Mouse (Mus musculus): ENCODE results near the gene Cluh. TPM values are rescaled to one million over a fixed set of nuclear protein-coding genes. Genes with fewer than 3 reads are reported as not detected.

Gene Cluh
- total RNA-seq, 1 experiment, result 73.5 TPM

GRCm38 (mm10) chr11:74673561-74673960, 24.3 kb downstream of the Cluh start:
- no peak for DNase-seq (ENCODE audit: low read depth, low spot score)
- in situ Hi-C loops (cut with MboI; ENCODE audit: low sequenced_read_pairs in 2 of 2, unreplicated experiment in 2 of 2), result loop anchor here (10.0 to 25.0 kb wide), 2 partner anchors 814 to 831 kb away; partner anchors contain the start of gene Prpf8 (in 1 of the 2)
- Histone ChIP-seq H3K9ac (ENCODE audit: insufficient read depth, low read depth, low read length, poor library complexity, severe bottlenecking) (no peak overlapping the region), H3K4me1 (ENCODE audit: control insufficient read depth in 2 of 2, insufficient read depth in 2 of 2, low read length in 2 of 2, poor library complexity in 1 of 2) (no peaks in the 10 kb centered on the region), H3K9me3 (ENCODE audit: control insufficient read depth, insufficient read depth, low read depth, low read length) (no peaks in the 10 kb centered on the region), H3K36me3 (ENCODE audit: control insufficient read depth, insufficient read depth, low read length, poor library complexity, severe bottlenecking) (peaks cover 25% of the 10 kb centered on the region), H3K4me3 (ENCODE audit: insufficient read depth in 1 of 2, low read depth in 1 of 2, low read length in 2 of 2, poor library complexity in 1 of 2, severe bottlenecking in 1 of 2) (no peak overlapping the region), H3K27ac (ENCODE audit: insufficient read depth, low read depth, low read length, poor library complexity, severe bottlenecking) (no peak overlapping the region)
- no peak for TF ChIP-seq HCFC1 (IDR thresholded peaks at IDR 0.05; ENCODE audit: borderline replicate concordance, insufficient read depth, low read length)
- TF ChIP-seq MAFK (IDR thresholded peaks at IDR 0.05; ENCODE audit: insufficient read depth, low read depth, low read length), result no peak
- TF ChIP-seq CHD2 (IDR thresholded peaks at IDR 0.05; ENCODE audit: low read depth, low read length), result no peak
- TF ChIP-seq ZNF384 (IDR thresholded peaks at IDR 0.05; ENCODE audit: low read depth, low read length), result no peak
- TF ChIP-seq ZC3H11A (IDR thresholded peaks at IDR 0.05; ENCODE audit: borderline replicate concordance, low read depth, low read length), result no peak

GRCm38 (mm10) chr11:74674713-74675112, 25.4 kb downstream of the Cluh start:
- no peaks in the 10 kb centered on the region for H3K9me3 ChIP-seq (ENCODE audit: control insufficient read depth, insufficient read depth, low read depth, low read length)
- no peaks in the 10 kb centered on the region for H3K4me1 ChIP-seq (ENCODE audit: control insufficient read depth in 2 of 2, insufficient read depth in 2 of 2, low read length in 2 of 2, poor library complexity in 1 of 2)
- H3K36me3 ChIP-seq (ENCODE audit: control insufficient read depth, insufficient read depth, low read length, poor library complexity, severe bottlenecking), result peaks cover 15% of the 10 kb centered on the region
- no peak for TF ChIP-seq ZNF384 (IDR thresholded peaks at IDR 0.05; ENCODE audit: low read depth, low read length)
- TF ChIP-seq ZC3H11A (IDR thresholded peaks at IDR 0.05; ENCODE audit: borderline replicate concordance, low read depth, low read length), result no peak
- TF ChIP-seq HCFC1 (IDR thresholded peaks at IDR 0.05; ENCODE audit: borderline replicate concordance, insufficient read depth, low read length), result no peak
- TF ChIP-seq MAFK (IDR thresholded peaks at IDR 0.05; ENCODE audit: insufficient read depth, low read depth, low read length), result no peak
- no peak for TF ChIP-seq CHD2 (IDR thresholded peaks at IDR 0.05; ENCODE audit: low read depth, low read length)
- DNase-seq (ENCODE audit: low read depth, low spot score), result no peak
- H3K27ac ChIP-seq (ENCODE audit: insufficient read depth, low read depth, low read length, poor library complexity, severe bottlenecking), result no peak overlapping the region
- no peak overlapping the region for H3K4me3 ChIP-seq (ENCODE audit: insufficient read depth in 1 of 2, low read depth in 1 of 2, low read length in 2 of 2, poor library complexity in 1 of 2, severe bottlenecking in 1 of 2)
- in situ Hi-C loops (cut with MboI; ENCODE audit: low sequenced_read_pairs in 2 of 2, unreplicated experiment in 2 of 2), result loop anchor here (10.0 to 25.0 kb wide), 2 partner anchors 813 to 830 kb away; partner anchors contain the start of gene Prpf8 (in 1 of the 2)
- H3K9ac ChIP-seq (ENCODE audit: insufficient read depth, low read depth, low read length, poor library complexity, severe bottlenecking), result no peak overlapping the region

GRCm38 (mm10) chr11:74675156-74675555, 25.9 kb downstream of the Cluh start:
- H3K9me3 ChIP-seq (ENCODE audit: control insufficient read depth, insufficient read depth, low read depth, low read length), result no peaks in the 10 kb centered on the region
- H3K4me1 ChIP-seq (ENCODE audit: control insufficient read depth in 2 of 2, insufficient read depth in 2 of 2, low read length in 2 of 2, poor library complexity in 1 of 2), result no peaks in the 10 kb centered on the region
- H3K36me3 ChIP-seq (ENCODE audit: control insufficient read depth, insufficient read depth, low read length, poor library complexity, severe bottlenecking), result peaks cover 11% of the 10 kb centered on the region
- TF ChIP-seq CHD2 (IDR thresholded peaks at IDR 0.05; ENCODE audit: low read depth, low read length), result no peak
- no peak for TF ChIP-seq ZC3H11A (IDR thresholded peaks at IDR 0.05; ENCODE audit: borderline replicate concordance, low read depth, low read length)
- no peak for TF ChIP-seq ZNF384 (IDR thresholded peaks at IDR 0.05; ENCODE audit: low read depth, low read length)
- TF ChIP-seq HCFC1 (IDR thresholded peaks at IDR 0.05; ENCODE audit: borderline replicate concordance, insufficient read depth, low read length), result no peak
- TF ChIP-seq MAFK (IDR thresholded peaks at IDR 0.05; ENCODE audit: insufficient read depth, low read depth, low read length), result no peak
- no peak for DNase-seq (ENCODE audit: low read depth, low spot score)
- no peak overlapping the region for H3K9ac ChIP-seq (ENCODE audit: insufficient read depth, low read depth, low read length, poor library complexity, severe bottlenecking)
- no peak overlapping the region for H3K27ac ChIP-seq (ENCODE audit: insufficient read depth, low read depth, low read length, poor library complexity, severe bottlenecking)
- H3K4me3 ChIP-seq (ENCODE audit: insufficient read depth in 1 of 2, low read depth in 1 of 2, low read length in 2 of 2, poor library complexity in 1 of 2, severe bottlenecking in 1 of 2), result no peak overlapping the region
- in situ Hi-C loops (cut with MboI; ENCODE audit: low sequenced_read_pairs in 2 of 2, unreplicated experiment in 2 of 2), result loop anchor here in 1 of 2 experiments (10.0 kb wide), 1 partner anchor 830 kb away; no protein-coding TSS in a partner anchor

GRCm38 (mm10) chr11:74692151-74692550, 42.9 kb downstream of the Cluh start:
- no peaks in the 10 kb centered on the region for H3K9me3 ChIP-seq (ENCODE audit: control insufficient read depth, insufficient read depth, low read depth, low read length)
- peaks cover 6% of the 10 kb centered on the region for H3K36me3 ChIP-seq (ENCODE audit: control insufficient read depth, insufficient read depth, low read length, poor library complexity, severe bottlenecking)
- no peak for DNase-seq (ENCODE audit: low read depth, low spot score)
- no peaks in the 10 kb centered on the region for H3K4me1 ChIP-seq (ENCODE audit: control insufficient read depth in 2 of 2, insufficient read depth in 2 of 2, low read length in 2 of 2, poor library complexity in 1 of 2)
- H3K4me3 ChIP-seq (ENCODE audit: insufficient read depth in 1 of 2, low read depth in 1 of 2, low read length in 2 of 2, poor library complexity in 1 of 2, severe bottlenecking in 1 of 2), result no peak overlapping the region
- H3K27ac ChIP-seq (ENCODE audit: insufficient read depth, low read depth, low read length, poor library complexity, severe bottlenecking), result no peak overlapping the region
- in situ Hi-C loops (cut with MboI; ENCODE audit: low sequenced_read_pairs in 2 of 2, unreplicated experiment in 2 of 2), result no loop called here
- H3K9ac ChIP-seq (ENCODE audit: insufficient read depth, low read depth, low read length, poor library complexity, severe bottlenecking), result no peak overlapping the region
- TF ChIP-seq MAFK (IDR thresholded peaks at IDR 0.05; ENCODE audit: insufficient read depth, low read depth, low read length) (no peak), ZC3H11A (IDR thresholded peaks at IDR 0.05; ENCODE audit: borderline replicate concordance, low read depth, low read length) (no peak), HCFC1 (IDR thresholded peaks at IDR 0.05; ENCODE audit: borderline replicate concordance, insufficient read depth, low read length) (no peak), CHD2 (IDR thresholded peaks at IDR 0.05; ENCODE audit: low read depth, low read length) (no peak), ZNF384 (IDR thresholded peaks at IDR 0.05; ENCODE audit: low read depth, low read length) (no peak)
